Mouse (Mus musculus): ENCODE measurements around the gene Tecpr2. TPM values are rescaled to one million over a fixed set of nuclear protein-coding genes. Genes with fewer than 3 reads are reported as not detected.

Tecpr2 gene
- polyA plus RNA-seq, 1 experiment from 2014 or later, result 1.2 TPM

- Histone ChIP-seq H3K4me2 (replicated peaks; ENCODE audit: low read depth) (no peak overlapping the region), H3K27me3 (ENCODE audit: control insufficient read depth, insufficient read depth, low read length) (no peaks in the 10 kb centered on the region), H3K27ac (replicated peaks) (no peak overlapping the region), H3K36me3 (ENCODE audit: control insufficient read depth, insufficient read depth, low read length) (peaks cover 2% of the 10 kb centered on the region; the same call in 1 of the 2 replicates), H3K4me3 (ENCODE audit: low read depth, low read length) (no peak overlapping the region), H3K9me3 (ENCODE audit: control insufficient read depth, low read length) (no peaks in the 10 kb centered on the region), H3K4me1 (replicated peaks; ENCODE audit: control insufficient read depth, insufficient read depth) (0 out of 2 replicates have a peak, but pooled peaks cover 4% of the 10 kb centered on the region), H3K9ac (ENCODE audit: low read length) (no peak overlapping the region)
- TF ChIP-seq EP300 (optimal IDR thresholded peaks at IDR 0.05) (no peak), CTCF (IDR thresholded peaks at IDR 0.05; ENCODE audit: low read depth) (no peak)
- no peak for DNase-seq (ENCODE audit: low spot score)
- ATAC-seq (ENCODE audit: low FRiP score, low TSS enrichment), result no peak
- WGBS, result 84% methylated on average over 6 of the region's 6 CpGs
Observed at GRCm38 (mm10) chr12:110974726-110975125, 85.7 kb downstream of the Tecpr2 start.

GRCm38 (mm10) chr12:110975385-110975784 is 86.3 kb downstream of the Tecpr2 start:
- Histone ChIP-seq H3K4me3 (ENCODE audit: low read depth, low read length) (no peak overlapping the region), H3K4me1 (replicated peaks; ENCODE audit: control insufficient read depth, insufficient read depth) (0 out of 2 replicates have a peak, but pooled peaks cover 4% of the 10 kb centered on the region), H3K27ac (replicated peaks) (no peak overlapping the region), H3K9ac (ENCODE audit: low read length) (no peak overlapping the region), H3K9me3 (ENCODE audit: control insufficient read depth, low read length) (no peaks in the 10 kb centered on the region), H3K36me3 (ENCODE audit: control insufficient read depth, insufficient read depth, low read length) (peaks cover 2% of the 10 kb centered on the region; the same call in 1 of the 2 replicates), H3K27me3 (ENCODE audit: control insufficient read depth, insufficient read depth, low read length) (no peaks in the 10 kb centered on the region), H3K4me2 (replicated peaks; ENCODE audit: low read depth) (no peak overlapping the region)
- DNase-seq (ENCODE audit: low spot score) (no peak), ATAC-seq (ENCODE audit: low FRiP score, low TSS enrichment) (no peak)
- 90% methylated on average over 5 of the region's 5 CpGs for WGBS
- TF ChIP-seq CTCF (IDR thresholded peaks at IDR 0.05; ENCODE audit: low read depth) (no peak), EP300 (optimal IDR thresholded peaks at IDR 0.05) (no peak)

- H3K4me2 ChIP-seq (replicated peaks; ENCODE audit: low read depth), result no peak overlapping the region
- TF ChIP-seq CTCF (IDR thresholded peaks at IDR 0.05; ENCODE audit: low read depth) (no peak), EP300 (optimal IDR thresholded peaks at IDR 0.05) (no peak)
Observed at GRCm38 (mm10) chr12:110975838-110976468, 86.9 kb downstream of the Tecpr2 start.

GRCm38 (mm10) chr12:110976589-110977344 is 87.7 kb downstream of the Tecpr2 start:
- Histone ChIP-seq H3K4me2 (replicated peaks; ENCODE audit: low read depth) (no peak overlapping the region), H3K27me3 (ENCODE audit: control insufficient read depth, insufficient read depth, low read length) (no peaks in the 10 kb centered on the region), H3K9ac (ENCODE audit: low read length) (no peak overlapping the region), H3K4me1 (replicated peaks; ENCODE audit: control insufficient read depth, insufficient read depth) (0 out of 2 replicates have a peak, but pooled peaks cover 4% of the 10 kb centered on the region), H3K36me3 (ENCODE audit: control insufficient read depth, insufficient read depth, low read length) (peaks cover 2% of the 10 kb centered on the region; the same call in 1 of the 2 replicates), H3K9me3 (ENCODE audit: control insufficient read depth, low read length) (no peaks in the 10 kb centered on the region), H3K27ac (replicated peaks) (no peak overlapping the region), H3K4me3 (ENCODE audit: low read depth, low read length) (no peak overlapping the region)
- ATAC-seq (ENCODE audit: low FRiP score, low TSS enrichment), result no peak
- TF ChIP-seq EP300 (optimal IDR thresholded peaks at IDR 0.05), result no peak
- TF ChIP-seq CTCF (IDR thresholded peaks at IDR 0.05; ENCODE audit: low read depth), result no peak
- no peak for DNase-seq (ENCODE audit: low spot score)
- 92% methylated on average over 60 of the region's 60 CpGs for WGBS

More at GRCm38 (mm10) chr12:110975838-110976468, 86.9 kb downstream of the Tecpr2 start:
- H3K27ac ChIP-seq (replicated peaks), result no peak overlapping the region
- peaks cover 2% of the 10 kb centered on the region; the same call in 1 of the 2 replicates for H3K36me3 ChIP-seq (ENCODE audit: control insufficient read depth, insufficient read depth, low read length)
- no peaks in the 10 kb centered on the region for H3K9me3 ChIP-seq (ENCODE audit: control insufficient read depth, low read length)
- H3K4me1 ChIP-seq (replicated peaks; ENCODE audit: control insufficient read depth, insufficient read depth), result 0 out of 2 replicates have a peak, but pooled peaks cover 4% of the 10 kb centered on the region
- no peaks in the 10 kb centered on the region for H3K27me3 ChIP-seq (ENCODE audit: control insufficient read depth, insufficient read depth, low read length)
- H3K4me3 ChIP-seq (ENCODE audit: low read depth, low read length), result no peak overlapping the region
- 83% methylated on average over 4 of the region's 4 CpGs for WGBS
- H3K9ac ChIP-seq (ENCODE audit: low read length), result no peak overlapping the region
- DNase-seq (ENCODE audit: low spot score) (no peak), ATAC-seq (ENCODE audit: low FRiP score, low TSS enrichment) (no peak)

- no peak for TF ChIP-seq CTCF (IDR thresholded peaks at IDR 0.05; ENCODE audit: low read depth)
- TF ChIP-seq EP300 (optimal IDR thresholded peaks at IDR 0.05), result no peak
- no peaks in the 10 kb centered on the region for H3K27me3 ChIP-seq (ENCODE audit: control insufficient read depth, insufficient read depth, low read length)
- H3K9me3 ChIP-seq (ENCODE audit: control insufficient read depth, low read length), result no peaks in the 10 kb centered on the region
- no peak overlapping the region for H3K9ac ChIP-seq (ENCODE audit: low read length)
- WGBS, result 95% methylated on average over 18 of the region's 18 CpGs
- H3K4me1 ChIP-seq (replicated peaks; ENCODE audit: control insufficient read depth, insufficient read depth), result 0 out of 2 replicates have a peak, but pooled peaks cover 4% of the 10 kb centered on the region
- no peak overlapping the region for H3K4me3 ChIP-seq (ENCODE audit: low read depth, low read length)
- peaks cover 2% of the 10 kb centered on the region; the same call in 1 of the 2 replicates for H3K36me3 ChIP-seq (ENCODE audit: control insufficient read depth, insufficient read depth, low read length)
- H3K4me2 ChIP-seq (replicated peaks; ENCODE audit: low read depth), result peak overlapping the region; percentile 90; the same call in 1 of the 2 replicates
- DNase-seq (ENCODE audit: low spot score) (no peak), ATAC-seq (ENCODE audit: low FRiP score, low TSS enrichment) (no peak)
- H3K27ac ChIP-seq (replicated peaks), result no peak overlapping the region
Observed at GRCm38 (mm10) chr12:110977345-110977733, 88.3 kb downstream of the Tecpr2 start.
